Comparison of ENCODE assay signal across 8 mouse cellular contexts in the genomic region with DNA sequence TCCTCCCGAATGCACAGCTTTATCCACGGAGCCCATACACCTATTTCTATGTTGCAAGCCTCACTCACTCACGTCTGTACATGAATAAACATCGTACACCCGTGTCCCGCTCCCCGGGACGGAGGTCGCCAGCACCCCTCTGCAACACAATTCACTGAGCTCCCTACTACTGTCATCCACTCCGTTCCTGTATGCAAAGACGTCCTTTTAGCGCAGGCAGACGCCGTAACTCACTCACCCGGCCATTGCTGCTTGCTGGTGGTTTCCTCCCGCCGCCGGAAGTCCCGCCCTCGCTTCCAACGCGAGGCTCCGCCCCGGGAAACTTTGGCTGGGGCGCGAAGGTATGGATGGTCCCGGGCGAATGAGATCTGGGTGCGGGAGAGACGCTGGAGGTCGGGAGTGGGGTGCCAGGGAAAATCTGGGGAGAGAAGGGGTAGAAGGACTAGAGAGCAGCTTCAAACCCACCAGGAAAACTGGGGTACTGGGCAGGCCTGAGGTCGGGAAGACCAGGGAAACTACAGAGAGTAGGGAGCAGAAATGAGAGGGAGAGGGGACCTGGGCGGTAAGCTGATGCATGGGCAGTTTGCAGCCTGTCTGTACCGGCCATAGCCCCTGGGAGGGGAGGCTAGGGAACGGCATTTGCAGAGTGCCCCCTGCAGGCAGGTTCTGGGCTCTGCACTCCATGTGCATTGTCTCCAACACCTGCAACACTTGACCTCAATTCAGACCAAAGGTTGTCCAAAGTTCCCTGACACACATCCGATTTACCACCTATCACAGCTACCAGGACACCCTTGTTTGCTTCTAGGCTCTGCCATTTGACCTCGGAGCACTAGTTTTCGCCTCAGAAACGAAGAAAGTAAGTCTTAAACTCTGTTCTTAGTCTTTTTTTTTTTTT. TPM values are rescaled to one million over a fixed set of nuclear protein-coding genes. Genes with fewer than 3 reads are reported as not detected.
DNase-seq lines count a peak whose midpoint lies in the region; ATAC-seq lines count a peak whose summit lies in the region.

A gene (minus strand): TSS at position 284 of the 898 bp plus-strand sequence.

- ATAC-seq in inflammation-experienced regulatory T-cells, adult 6 months = peak; percentile 96
- peak; percentile 85 for ATAC-seq in megakaryocyte progenitor cell, adult 5-6 weeks (replicated peaks; ENCODE audit: poor library complexity)

- peak; percentile 87 to 95 for DNase-seq in adrenal gland, adult (ENCODE audit: inconsistent age in 2 of 2, low spot score in 1 of 2)
- peak; percentile 92 for DNase-seq in embryo, embryonic 10.5 days (ENCODE audit: low spot score)
- DNase-seq in gastrocnemius, postnatal 14 days = peak; percentile 82
- DNase-seq in left cerebral cortex, postnatal 10 days (ENCODE audit: extremely low spot score in 1 of 2, low spot score in 2 of 2) = peak; percentile 62 to 87
- DNase-seq in right cerebral cortex, postnatal 10 days (ENCODE audit: low spot score in 2 of 2) = peak; percentile 84 to 85
- DNase-seq in urinary bladder, postnatal 14 days (ENCODE audit: low spot score) = peak; percentile 85

- intact Hi-C loops in gastrocnemius, postnatal 14 days (cut with DNase I; ENCODE audit: low total_unique reads) = loop anchor here (5.0 kb wide), 1 partner anchor 495 kb away; no protein-coding TSS in a partner anchor
- intact Hi-C loops in left cerebral cortex, postnatal 10 days (cut with DNase I) = loop anchor here (5.0 to 10.0 kb wide), 2 partner anchors 80 to 497 kb away; no protein-coding TSS in a partner anchor

RNA-seq across cellular contexts. Expression of the gene that starts here (rescaled TPM):
- 1 to 10 TPM; 6.9 to 7.2 TPM for total RNA-seq in gastrocnemius, postnatal 14 days (2021)
- polyA plus RNA-seq in inflammation-experienced regulatory T-cells, adult 6 months (2017; shearing (Covaris generic)) = 10 to 100 TPM in 2 of 3 experiments, 1 to 10 TPM in 1; 7.8 to 12.4 (median 10.8) TPM
- 10 to 100 TPM in 1 of 2 experiments, 1 to 10 TPM in 1; 9.6 to 10.2 TPM for total RNA-seq in left cerebral cortex, postnatal 10 days (2021)
- total RNA-seq in megakaryocyte progenitor cell, adult 5-6 weeks (2015) = 4.0 and 5.8 TPM in 2 replicates
- 6.7 and 9.6 TPM in 2 replicates for total RNA-seq in megakaryocyte progenitor cell, adult 5-6 weeks (2017)

Comparison
In these comparisons a context has a peak if more than half of its experiments do, and no peak if none do; other contexts are left out.
1. Peak in every context shown above with its lines: DNase-seq and ATAC-seq.